Mouse (Mus musculus): ENCODE measurements around the gene Tmeff2. TPM values are rescaled to one million over a fixed set of nuclear protein-coding genes. Genes with fewer than 3 reads are reported as not detected.

Tmeff2 gene
- polyA plus RNA-seq, 1 experiment from 2014 or later, result 77.8 TPM

DNA sequence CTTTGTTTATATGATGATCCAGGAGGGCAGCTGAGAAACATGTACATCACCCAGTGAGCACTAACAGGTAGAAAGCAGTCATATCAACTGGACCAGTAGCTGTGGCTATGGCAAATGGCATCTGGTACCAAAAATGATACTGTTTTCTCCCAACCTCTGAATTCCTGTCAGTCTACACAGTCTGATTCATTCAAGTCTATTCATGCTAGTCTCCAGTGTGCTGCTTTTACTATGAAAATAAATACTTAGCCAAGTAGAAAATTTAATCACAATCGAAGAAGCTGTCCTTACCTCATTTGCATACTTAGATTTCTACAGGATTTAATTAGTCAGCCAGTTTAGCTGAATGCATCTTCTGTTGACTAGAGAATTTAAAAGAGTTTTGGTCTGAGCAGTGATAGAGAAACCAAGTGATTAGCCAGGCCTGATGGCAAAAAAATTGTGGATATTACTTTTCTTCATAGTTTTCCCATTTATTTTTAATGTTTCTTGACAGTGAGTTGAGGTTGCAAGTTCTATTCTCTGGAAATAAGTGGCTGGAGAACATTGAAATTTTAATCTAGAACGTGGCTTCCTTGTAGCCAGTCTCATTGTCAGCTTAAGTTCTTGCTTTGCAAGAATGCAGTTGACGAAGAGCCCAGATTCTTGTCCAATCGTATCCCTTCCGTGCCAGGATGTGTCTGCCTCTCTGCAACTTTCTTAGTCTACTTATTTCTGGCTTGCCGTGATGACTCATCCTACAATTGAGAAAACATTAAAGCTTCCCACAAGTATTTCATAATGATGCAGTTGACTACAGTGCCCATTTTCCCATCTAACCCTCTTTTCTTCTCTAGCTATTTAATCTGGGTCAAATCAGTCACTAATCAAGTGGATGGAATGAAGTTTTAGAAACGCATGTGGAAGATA is 39.9 kb downstream of the Tmeff2 start:
- no peak for ATAC-seq (ENCODE audit: low FRiP score, low read depth)
- H3K9me3 ChIP-seq, result no peaks in the 10 kb centered on the region
- H3K27me3 ChIP-seq, result no peaks in the 10 kb centered on the region
- no peak overlapping the region for H3K4me3 ChIP-seq
- H3K9ac ChIP-seq, result no peak overlapping the region
- H3K27ac ChIP-seq (replicated peaks), result no peak overlapping the region
- 79% methylated on average over 7 of the region's 7 CpGs for WGBS
- no peaks in the 10 kb centered on the region for H3K4me1 ChIP-seq (replicated peaks)
- peaks cover 9% of the 10 kb centered on the region; the same call in 1 of the 2 replicates for H3K36me3 ChIP-seq
- no peak overlapping the region for H3K4me2 ChIP-seq

DNA sequence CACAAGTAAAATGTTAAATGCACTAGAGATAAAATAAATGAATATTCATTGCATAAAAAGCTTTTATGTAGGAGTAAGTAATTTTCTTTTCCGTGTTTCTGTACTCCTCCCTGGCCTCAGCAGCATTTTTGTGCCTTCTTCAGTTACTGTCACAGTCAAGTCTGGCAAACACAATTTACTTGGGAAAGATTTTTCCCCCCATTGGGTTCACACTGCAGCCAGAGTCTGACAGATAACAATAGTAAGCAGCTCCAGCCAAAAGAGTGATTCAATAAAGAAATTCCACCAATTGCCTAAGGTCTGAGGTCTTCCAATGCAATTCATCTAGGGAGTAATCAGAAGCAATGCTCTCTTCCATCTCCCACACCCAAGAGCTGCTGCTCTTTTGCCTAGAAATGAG is 48.1 kb downstream of the Tmeff2 start:
- no peak overlapping the region for H3K4me3 ChIP-seq
- no peaks in the 10 kb centered on the region for H3K4me1 ChIP-seq (replicated peaks)
- H3K36me3 ChIP-seq, result peaks cover 7% of the 10 kb centered on the region; the same call in 1 of the 2 replicates
- H3K9ac ChIP-seq, result no peak overlapping the region
- WGBS, result 59% methylated on average over 1 of the region's 1 CpGs
- H3K4me2 ChIP-seq, result no peak overlapping the region
- H3K9me3 ChIP-seq, result no peaks in the 10 kb centered on the region
- H3K27ac ChIP-seq (replicated peaks), result no peak overlapping the region
- ATAC-seq (ENCODE audit: low FRiP score, low read depth), result no peak
- H3K27me3 ChIP-seq, result no peaks in the 10 kb centered on the region

GRCm38 (mm10) chr1:50958844-50959243 is 58.4 kb downstream of the Tmeff2 start:
- Histone ChIP-seq H3K27ac (replicated peaks) (no peak overlapping the region), H3K36me3 (no peaks in the 10 kb centered on the region), H3K9ac (no peak overlapping the region), H3K4me2 (no peak overlapping the region), H3K4me3 (no peak overlapping the region), H3K9me3 (no peaks in the 10 kb centered on the region), H3K4me1 (replicated peaks) (no peaks in the 10 kb centered on the region), H3K27me3 (no peaks in the 10 kb centered on the region)
- 98% methylated on average over 1 of the region's 1 CpGs for WGBS
- ATAC-seq (ENCODE audit: low FRiP score, low read depth), result no peak

DNA sequence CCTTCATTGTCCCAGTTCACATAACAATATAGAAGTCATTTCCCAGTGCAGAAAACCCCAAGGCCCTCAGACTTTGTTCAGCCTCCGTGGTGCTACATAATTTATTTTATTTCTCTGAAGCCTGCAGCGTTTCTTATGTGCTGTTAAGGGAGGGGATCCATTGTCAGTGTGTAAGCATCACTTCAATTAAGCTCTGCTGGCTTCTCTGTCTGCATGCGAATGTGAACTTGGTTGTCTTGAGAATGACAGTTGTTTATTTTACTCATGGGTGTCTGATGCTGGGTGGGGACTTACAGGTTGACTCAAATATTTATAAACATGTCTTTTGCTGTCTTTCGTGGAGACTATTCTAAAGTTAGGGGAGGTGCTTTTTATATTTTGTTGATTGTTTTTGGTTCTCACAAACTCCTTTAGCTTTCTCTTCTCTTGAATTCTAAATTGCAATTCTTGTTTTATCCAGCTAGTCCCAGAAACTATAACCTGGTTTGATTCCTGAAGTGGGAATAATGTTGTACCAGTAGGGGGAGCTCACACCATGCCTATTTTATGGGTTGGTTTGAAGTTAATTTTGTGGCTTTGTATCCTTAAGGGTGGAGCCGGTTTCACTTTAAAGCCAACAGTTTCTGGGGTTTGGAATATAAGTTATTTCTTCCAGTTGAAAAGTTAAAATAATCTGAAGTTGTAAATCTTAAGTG is 61.7 kb downstream of the Tmeff2 start:
- Histone ChIP-seq H3K9me3 (no peaks in the 10 kb centered on the region), H3K4me1 (replicated peaks) (no peaks in the 10 kb centered on the region), H3K36me3 (no peaks in the 10 kb centered on the region), H3K27me3 (no peaks in the 10 kb centered on the region), H3K27ac (replicated peaks) (no peak overlapping the region), H3K4me3 (no peak overlapping the region), H3K4me2 (no peak overlapping the region), H3K9ac (no peak overlapping the region)
- no peak for ATAC-seq (ENCODE audit: low FRiP score, low read depth)
- 36% methylated on average over 5 of the region's 5 CpGs for WGBS

DNA sequence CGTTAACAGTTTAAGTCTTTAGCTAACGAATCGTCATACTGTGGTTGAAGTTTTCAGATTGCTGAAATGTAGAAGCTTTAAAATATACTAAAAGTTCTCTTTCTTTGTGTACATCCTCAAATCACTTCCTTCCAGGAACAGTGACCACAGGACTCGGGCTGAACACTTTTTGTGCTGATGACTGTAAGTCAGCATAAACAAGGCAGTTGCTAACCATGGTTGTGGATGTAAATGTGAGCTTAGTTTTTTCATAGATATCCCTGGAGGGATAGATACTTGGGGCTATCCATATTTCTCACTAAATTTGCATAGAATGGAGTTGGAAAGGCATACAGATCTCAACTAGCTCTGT is 62.2 kb downstream of the Tmeff2 start:
- no peak for ATAC-seq (ENCODE audit: low FRiP score, low read depth)
- 72% methylated on average over 4 of the region's 4 CpGs for WGBS

DNA sequence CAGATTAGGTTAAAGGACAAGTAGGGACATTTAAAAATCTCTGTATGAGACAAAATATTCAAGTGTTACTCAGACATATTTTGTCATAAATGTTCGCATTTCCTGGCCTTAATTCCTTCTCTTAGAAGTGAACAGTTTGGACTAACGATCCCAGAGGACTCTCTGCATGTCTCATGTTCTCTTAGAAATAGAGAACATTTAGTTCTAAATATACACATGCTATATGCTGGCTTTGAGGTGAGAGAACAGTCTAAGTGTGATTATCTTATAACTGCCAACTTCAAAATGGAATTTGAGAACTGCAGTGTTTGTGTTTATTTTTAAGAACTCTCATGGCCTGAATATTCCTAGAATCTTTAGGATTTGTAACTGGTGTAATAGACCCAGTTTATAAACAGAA is 69.2 kb downstream of the Tmeff2 start:
- Histone ChIP-seq H3K9ac (no peak overlapping the region), H3K4me2 (no peak overlapping the region), H3K36me3 (no peaks in the 10 kb centered on the region), H3K27me3 (no peaks in the 10 kb centered on the region), H3K4me3 (no peak overlapping the region), H3K4me1 (replicated peaks) (no peaks in the 10 kb centered on the region), H3K27ac (replicated peaks) (no peak overlapping the region), H3K9me3 (no peaks in the 10 kb centered on the region)
- ATAC-seq (ENCODE audit: low FRiP score, low read depth), result no peak
- WGBS, result 82% methylated on average over 2 of the region's 2 CpGs

More for the DNA sequence above, 62.2 kb downstream of the Tmeff2 start:
- H3K4me1 ChIP-seq (replicated peaks), result no peaks in the 10 kb centered on the region
- H3K27me3 ChIP-seq, result no peaks in the 10 kb centered on the region
- H3K4me2 ChIP-seq, result no peak overlapping the region
- no peaks in the 10 kb centered on the region for H3K36me3 ChIP-seq
- H3K9ac ChIP-seq, result no peak overlapping the region
- H3K9me3 ChIP-seq, result no peaks in the 10 kb centered on the region
- H3K4me3 ChIP-seq, result no peak overlapping the region
- no peak overlapping the region for H3K27ac ChIP-seq (replicated peaks)

GRCm38 (mm10) chr1:50970853-50971252 is 70.4 kb downstream of the Tmeff2 start:
- no peak overlapping the region for H3K4me3 ChIP-seq
- no peaks in the 10 kb centered on the region for H3K9me3 ChIP-seq
- no peaks in the 10 kb centered on the region for H3K36me3 ChIP-seq
- no peak overlapping the region for H3K9ac ChIP-seq
- ATAC-seq (ENCODE audit: low FRiP score, low read depth), result no peak
- 65% methylated on average over 2 of the region's 2 CpGs for WGBS
- H3K4me2 ChIP-seq, result no peak overlapping the region
- no peaks in the 10 kb centered on the region for H3K4me1 ChIP-seq (replicated peaks)
- H3K27me3 ChIP-seq, result no peaks in the 10 kb centered on the region
- no peak overlapping the region for H3K27ac ChIP-seq (replicated peaks)

GRCm38 (mm10) chr1:50972509-50973436 is 72.3 kb downstream of the Tmeff2 start:
- ATAC-seq (ENCODE audit: low FRiP score, low read depth), result no peak
- 77% methylated on average over 6 of the region's 6 CpGs for WGBS
- Histone ChIP-seq H3K4me2 (no peak overlapping the region), H3K27me3 (no peaks in the 10 kb centered on the region), H3K4me3 (no peak overlapping the region), H3K4me1 (replicated peaks) (no peaks in the 10 kb centered on the region), H3K9ac (no peak overlapping the region), H3K36me3 (no peaks in the 10 kb centered on the region), H3K9me3 (no peaks in the 10 kb centered on the region), H3K27ac (replicated peaks) (no peak overlapping the region)

DNA sequence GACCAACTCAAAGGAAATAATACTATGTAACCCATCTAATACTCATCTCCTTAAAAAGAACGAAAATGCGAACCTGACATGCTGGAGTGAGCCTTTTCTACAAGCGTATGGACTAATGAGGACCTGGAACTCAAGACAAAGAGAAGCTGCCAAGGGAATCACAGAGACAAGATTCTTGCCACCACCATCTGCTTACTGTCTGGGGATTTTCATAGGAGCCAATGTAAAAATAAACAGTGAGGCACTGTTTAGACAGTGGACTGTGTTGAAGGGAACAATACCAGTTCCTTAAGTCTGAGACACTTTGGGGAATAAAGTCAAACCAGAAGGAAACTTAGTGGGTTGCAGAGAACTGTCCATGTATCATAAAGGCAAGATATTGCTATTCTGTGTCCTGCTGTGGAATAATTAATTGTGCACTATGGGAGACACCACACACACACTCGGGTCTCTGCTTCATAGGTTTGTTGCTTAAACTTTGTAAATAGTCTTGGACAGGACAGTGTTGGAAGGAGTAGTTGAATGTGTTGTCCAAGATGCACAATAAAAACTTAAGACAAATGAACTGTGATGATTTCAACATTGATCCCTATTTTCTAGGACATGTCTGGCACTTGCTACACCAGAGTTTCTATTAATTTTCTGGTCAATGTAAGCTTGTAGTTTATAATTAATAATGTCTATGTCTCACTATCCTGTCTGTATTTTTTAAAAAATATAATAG is 79.1 kb downstream of the Tmeff2 start:
- H3K4me1 ChIP-seq (replicated peaks), result 0 out of 2 replicates have a peak, but pooled peaks cover 12% of the 10 kb centered on the region
- no peak overlapping the region for H3K27ac ChIP-seq (replicated peaks)
- no peaks in the 10 kb centered on the region for H3K27me3 ChIP-seq
- no peak overlapping the region for H3K4me3 ChIP-seq
- no peak overlapping the region for H3K4me2 ChIP-seq
- no peak for ATAC-seq (ENCODE audit: low FRiP score, low read depth)
- H3K9me3 ChIP-seq, result no peaks in the 10 kb centered on the region
- 71% methylated on average over 4 of the region's 4 CpGs for WGBS
- no peak overlapping the region for H3K9ac ChIP-seq
- H3K36me3 ChIP-seq, result no peaks in the 10 kb centered on the region

DNA sequence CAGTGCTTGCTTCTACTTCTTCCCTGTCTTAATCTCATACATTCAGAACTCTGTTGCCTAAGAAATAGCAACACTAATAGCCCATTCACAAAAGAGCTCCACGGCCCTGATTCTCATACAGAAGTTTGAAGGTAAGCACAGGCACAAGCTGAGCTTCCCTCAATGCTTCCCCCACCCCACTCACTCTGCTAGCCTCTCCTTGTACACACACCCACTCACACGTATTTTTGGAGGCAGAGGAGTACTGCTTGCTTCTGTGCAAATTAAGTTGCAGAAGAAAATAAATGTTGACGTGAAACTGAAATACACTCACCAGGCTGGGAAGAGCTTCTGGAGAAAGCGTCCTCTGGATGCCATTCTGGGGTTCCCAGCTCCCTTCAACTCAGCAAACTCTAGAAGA is 80.1 kb downstream of the Tmeff2 start:
- Histone ChIP-seq H3K36me3 (no peaks in the 10 kb centered on the region), H3K27ac (replicated peaks) (no peak overlapping the region), H3K9me3 (no peaks in the 10 kb centered on the region), H3K4me1 (replicated peaks) (0 out of 2 replicates have a peak, but pooled peaks cover 12% of the 10 kb centered on the region), H3K4me2 (no peak overlapping the region), H3K9ac (no peak overlapping the region), H3K27me3 (no peaks in the 10 kb centered on the region), H3K4me3 (no peak overlapping the region)
- no peak for ATAC-seq (ENCODE audit: low FRiP score, low read depth)
- 75% methylated on average over 4 of the region's 4 CpGs for WGBS

DNA sequence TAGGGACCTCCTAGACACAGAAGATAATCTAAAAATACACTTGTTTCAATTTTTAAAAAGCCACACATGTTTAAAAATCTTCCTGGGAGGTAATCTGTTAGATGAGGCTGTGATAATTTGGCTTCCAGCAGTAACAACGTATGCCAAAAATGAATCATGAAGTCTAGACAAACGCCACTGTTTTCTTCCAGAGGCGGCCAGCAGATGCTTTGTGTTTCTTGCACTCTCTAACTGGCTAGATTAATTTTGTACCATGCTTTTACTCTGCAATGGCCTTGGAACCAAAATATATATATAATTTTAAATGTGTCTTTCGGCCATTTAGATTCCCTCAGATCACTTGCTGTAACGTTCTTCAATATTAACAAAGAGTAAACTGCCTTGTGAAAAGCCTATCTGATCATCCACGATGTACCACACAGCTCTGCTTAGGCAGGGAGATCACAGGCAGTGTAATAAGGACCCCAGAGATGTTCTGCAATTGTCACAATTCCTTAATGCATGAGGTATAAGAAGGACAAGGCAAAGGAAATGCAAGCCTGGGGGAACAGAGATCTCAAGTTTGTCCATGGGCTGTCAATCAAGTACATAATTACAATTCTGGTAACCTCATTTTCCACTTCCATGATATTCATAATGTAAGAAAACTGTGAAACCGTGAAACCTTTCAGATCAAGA is 80.8 kb downstream of the Tmeff2 start:
- H3K9me3 ChIP-seq, result no peaks in the 10 kb centered on the region
- H3K4me2 ChIP-seq, result no peak overlapping the region
- H3K4me1 ChIP-seq (replicated peaks), result 0 out of 2 replicates have a peak, but pooled peaks cover 12% of the 10 kb centered on the region
- no peak overlapping the region for H3K27ac ChIP-seq (replicated peaks)
- H3K36me3 ChIP-seq, result no peaks in the 10 kb centered on the region
- ATAC-seq (ENCODE audit: low FRiP score, low read depth), result no peak
- no peak overlapping the region for H3K4me3 ChIP-seq
- H3K27me3 ChIP-seq, result no peaks in the 10 kb centered on the region
- WGBS, result 66% methylated on average over 7 of the region's 7 CpGs
- H3K9ac ChIP-seq, result no peak overlapping the region
